Mouse (Mus musculus) embryonic fibroblast, embryonic 13.5 days (primary cell): ENCODE results near the gene Eif4enif1.

Source experiments
- CTCF ChIP-seq: IDR thresholded peaks from 2 replicates; pipeline ENCODE4 v1.5.1; 2011; ENCODE audit warnings: mild to moderate bottlenecking, control low read depth, low read length, moderate library complexity, borderline replicate concordance; ENCODE audit not compliant: insufficient read depth
- POLR2A ChIP-seq: IDR thresholded peaks from 2 replicates; pipeline ENCODE4 v1.6.1; 2011; ENCODE audit warnings: low read depth, mild to moderate bottlenecking, control low read depth, low read length, moderate library complexity

GRCm38 (mm10) chr11:3203771-3204170, 1.6 kb downstream of the Eif4enif1 start:
- TF ChIP-seq CTCF: no peak
- TF ChIP-seq POLR2A: no peak
